Mouse (Mus musculus) kidney, adult 2 months (tissue): Measurements from ENCODE around the gene Fut2.

Experiments used
- CTCF ChIP-seq: fragments of 200-500 bp; conservative IDR thresholded peaks from 2 replicates; pipeline ENCODE4 v1.5.1; 2011; ENCODE audit warnings: low read depth, mild to moderate bottlenecking, control low read depth, low read length, moderate library complexity, mixed read lengths; ENCODE audit not compliant: insufficient read depth, insufficient read length
- POLR2A ChIP-seq: fragments of 200-500 bp; IDR thresholded peaks from one replicate; pipeline ENCODE4 v1.6.1; 2011; ENCODE audit warnings: low read depth, low read length, control low read depth

DNA sequence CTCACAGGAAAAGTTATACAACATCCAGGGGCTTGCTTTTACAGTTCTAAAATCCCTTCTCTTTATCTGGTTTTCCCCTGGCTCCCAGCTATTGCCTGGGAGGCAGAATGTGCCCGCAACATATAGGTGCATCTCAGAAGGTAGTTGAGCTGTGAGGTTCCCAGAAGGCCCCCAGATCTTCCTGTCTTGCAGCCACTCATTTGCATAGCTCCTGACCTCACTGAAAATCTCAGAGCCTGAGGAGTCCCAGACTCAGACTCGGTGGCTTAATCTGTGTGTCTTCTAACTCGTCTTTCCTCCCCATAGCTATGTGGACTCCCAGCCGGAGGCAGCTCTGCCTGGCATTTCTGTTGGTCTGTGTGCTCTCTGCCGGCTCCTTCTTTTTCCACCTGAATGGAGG, 47.9 kb downstream of the Fut2 start:
- TF ChIP-seq CTCF (no peak), POLR2A (no peak)
